Mouse (Mus musculus) ovary, postnatal 14 days (tissue): ENCODE results near the gene Ltbp2.

Experiments
- DNase-seq: peaks from one replicate; pipeline ENCODE4 v3.0.0; 2022; ENCODE audit warnings: low spot score

The Ltbp2 gene

GRCm38 (mm10) chr12:84875761-84876480, 411 bp downstream of the Ltbp2 start:
- DNase-seq = no peak

- no peak for DNase-seq
These were observed 2.9 kb downstream of the Ltbp2 start for GRCm38 (mm10) chr12:84873434-84873833.

- no peak for DNase-seq
These were observed 4.0 kb downstream of the Ltbp2 start for GRCm38 (mm10) chr12:84872310-84872709.

GRCm38 (mm10) chr12:84865431-84865830, 10.9 kb downstream of the Ltbp2 start:
- DNase-seq = no peak

- DNase-seq = no peak
These were observed 11.5 kb downstream of the Ltbp2 start for GRCm38 (mm10) chr12:84864801-84865200.

- no peak for DNase-seq
These were observed 13.1 kb downstream of the Ltbp2 start for GRCm38 (mm10) chr12:84863196-84863595.

- DNase-seq = no peak
These were observed 14.0 kb downstream of the Ltbp2 start for GRCm38 (mm10) chr12:84862136-84862910.

GRCm38 (mm10) chr12:84858149-84859113, 17.9 kb downstream of the Ltbp2 start:
- DNase-seq = no peak

GRCm38 (mm10) chr12:84857706-84858105, 18.6 kb downstream of the Ltbp2 start:
- DNase-seq = no peak

- no peak for DNase-seq
These were observed 19.8 kb downstream of the Ltbp2 start for GRCm38 (mm10) chr12:84856532-84856931.

- DNase-seq = no peak
These were observed 21.2 kb downstream of the Ltbp2 start for GRCm38 (mm10) chr12:84855084-84855625.

- no peak for DNase-seq
These were observed 21.8 kb downstream of the Ltbp2 start for GRCm38 (mm10) chr12:84854392-84855033.

GRCm38 (mm10) chr12:84851403-84852040, 24.8 kb downstream of the Ltbp2 start:
- no peak for DNase-seq

- DNase-seq = no peak
These were observed 28.4 kb downstream of the Ltbp2 start for GRCm38 (mm10) chr12:84847882-84848281.

GRCm38 (mm10) chr12:84847480-84847879, 28.9 kb downstream of the Ltbp2 start:
- peak; percentile 40 for DNase-seq

GRCm38 (mm10) chr12:84846594-84847014, 29.7 kb downstream of the Ltbp2 start:
- no peak for DNase-seq

GRCm38 (mm10) chr12:84842706-84843105, 33.6 kb downstream of the Ltbp2 start:
- no peak for DNase-seq

GRCm38 (mm10) chr12:84841158-84842140, 34.9 kb downstream of the Ltbp2 start:
- no peak for DNase-seq

- DNase-seq = no peak
These were observed 35.6 kb downstream of the Ltbp2 start for GRCm38 (mm10) chr12:84840734-84841133.

GRCm38 (mm10) chr12:84839965-84840364, 36.4 kb downstream of the Ltbp2 start:
- no peak for DNase-seq
